Mouse (Mus musculus) cerebral cortex, adult 2 months (tissue): ENCODE measurements around the gene Flt4.

Source experiments
- whole genome bisulfite sequencing: fragments of 180-500 bp; shearing (Covaris S2); methylation state at CpG from one replicate; pipeline ENCODE4 v1.1.7; 2018; 5-methylcytosine and 5-hydroxymethylcytosine counted together

Flt4 gene

GRCm38 (mm10) chr11:49645677-49646076 lies 36.6 kb downstream of the Flt4 start:
- 63% methylated on average over 8 of the region's 8 CpGs for WGBS

GRCm38 (mm10) chr11:49650113-49650993 lies 41.3 kb downstream of the Flt4 start:
- WGBS: 67% methylated on average over 18 of the region's 18 CpGs

DNA sequence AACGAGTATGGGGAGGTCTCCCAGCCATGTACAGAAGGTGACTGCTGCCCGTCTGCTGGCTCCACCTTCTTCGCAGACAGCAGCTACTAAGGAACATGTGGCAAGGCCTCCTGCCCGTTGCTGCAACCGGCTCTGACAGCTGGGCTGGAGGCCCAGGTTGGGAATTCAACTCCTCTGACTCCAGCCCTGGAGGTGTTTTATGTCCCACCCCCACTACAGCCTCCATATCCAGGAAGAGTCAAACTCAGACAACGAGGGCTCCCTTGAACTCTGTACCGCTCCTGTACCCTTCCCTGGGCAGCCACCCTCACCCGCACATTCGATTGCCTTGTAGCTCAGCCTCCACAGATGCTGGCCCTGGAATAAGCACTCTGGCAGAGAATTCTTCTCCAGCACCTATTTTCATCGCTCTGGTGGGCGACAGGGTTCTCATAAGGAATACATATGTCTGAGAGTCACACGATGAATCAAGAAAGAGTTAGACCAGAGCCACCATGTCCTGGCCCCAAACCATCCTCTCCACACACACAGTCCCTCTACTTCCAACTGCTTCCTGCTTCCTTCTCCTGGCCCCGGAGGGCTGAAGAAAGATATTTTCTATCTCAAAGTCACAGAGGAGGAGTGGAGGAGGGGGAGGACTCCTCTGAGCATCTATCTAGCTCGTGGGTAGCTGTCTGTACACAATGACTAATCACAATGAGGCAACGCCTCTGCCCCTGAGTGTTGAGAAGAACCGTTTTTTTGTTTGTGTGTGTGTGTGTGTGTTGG lies 42.1 kb downstream of the Flt4 start:
- 49% methylated on average over 16 of the region's 16 CpGs for WGBS

DNA sequence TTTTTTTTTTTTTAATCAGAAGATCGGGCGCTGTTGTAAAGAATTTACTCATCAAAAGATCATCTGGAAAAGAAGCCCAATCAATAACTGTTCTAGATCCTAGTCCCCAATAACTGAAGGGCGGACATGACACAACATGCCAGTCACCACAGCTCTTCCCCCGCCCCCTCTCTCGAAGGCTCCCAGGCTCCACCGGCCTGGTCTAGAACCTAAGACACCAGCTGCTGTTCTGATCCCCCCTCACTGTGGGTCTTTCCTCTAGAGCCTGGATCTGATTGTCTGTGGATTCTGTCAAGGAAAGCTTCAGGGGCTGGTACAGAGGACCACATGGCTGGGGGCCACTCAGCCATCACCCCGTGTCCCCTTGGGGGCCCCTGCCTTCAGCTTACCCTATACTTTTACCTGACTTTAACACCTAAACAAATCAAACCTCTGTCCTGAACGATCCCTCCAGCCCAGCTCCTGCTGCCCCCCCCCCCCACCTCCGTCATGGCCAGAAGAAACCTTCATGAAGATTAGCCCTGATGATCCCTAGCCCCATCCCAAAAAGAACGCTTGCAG lies 42.8 kb downstream of the Flt4 start:
- WGBS: 68% methylated on average over 10 of the region's 10 CpGs

- WGBS: 17% methylated on average over 19 of the region's 19 CpGs
These were observed 43.5 kb downstream of the Flt4 start for GRCm38 (mm10) chr11:49652401-49653078.

- WGBS: 43% methylated on average over 11 of the region's 11 CpGs
These were observed 44.0 kb downstream of the Flt4 start for GRCm38 (mm10) chr11:49653079-49653408.

DNA sequence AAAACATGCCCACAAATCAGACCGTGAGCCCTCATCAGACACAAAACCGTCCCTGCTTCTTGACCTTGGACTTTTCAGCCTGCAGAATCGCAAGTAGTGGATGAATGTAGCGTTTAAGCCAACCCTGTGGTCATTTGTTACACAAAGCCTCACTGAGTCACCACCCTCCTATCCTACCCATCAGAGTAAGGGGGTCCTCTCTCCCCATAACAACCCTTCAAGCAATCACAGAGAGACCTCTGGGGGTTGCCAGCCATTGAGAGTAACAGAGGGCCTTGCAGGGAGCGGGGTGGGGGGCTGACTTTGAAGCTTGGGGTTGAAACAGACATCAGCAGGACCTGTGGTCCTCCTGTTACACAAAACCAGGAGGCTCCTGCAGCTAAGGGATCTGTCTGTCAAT lies 45.6 kb downstream of the Flt4 start:
- 95% methylated on average over 5 of the region's 5 CpGs for whole genome bisulfite sequencing

- WGBS: 74% methylated on average over 4 of the region's 4 CpGs
These were observed 49.0 kb downstream of the Flt4 start for GRCm38 (mm10) chr11:49658065-49658464.

DNA sequence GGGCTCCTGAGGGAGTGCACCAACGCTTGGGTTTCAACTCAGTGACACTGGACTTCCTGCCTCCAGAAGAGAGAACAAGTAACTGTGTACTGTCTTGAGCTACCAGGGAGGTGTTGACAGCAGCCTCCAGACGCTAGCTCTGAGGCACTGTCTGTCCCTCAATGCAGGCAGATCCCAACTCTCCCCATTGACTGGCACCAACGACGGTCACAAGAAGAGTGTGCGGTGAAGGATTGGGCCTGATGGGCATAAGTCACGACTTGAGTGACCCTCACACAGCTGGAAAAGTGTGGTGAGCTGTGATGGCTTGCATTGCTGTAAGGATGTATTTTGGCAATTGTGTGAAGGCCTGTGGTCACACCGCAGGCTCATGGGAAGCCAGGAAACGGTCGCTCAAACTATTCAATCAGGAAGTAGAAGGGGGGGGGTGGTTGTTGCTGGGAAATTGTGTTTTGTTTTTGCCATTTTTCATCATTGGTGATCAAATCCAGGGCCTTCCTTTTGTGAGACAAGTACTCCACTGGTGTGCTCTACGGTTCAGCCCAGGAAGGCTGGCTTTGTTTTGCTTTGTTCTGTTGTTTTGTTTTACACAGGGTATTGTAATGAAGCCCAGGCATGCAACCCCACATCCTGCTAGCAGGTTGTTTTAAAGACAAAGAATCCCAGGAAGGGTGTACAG lies 49.9 kb downstream of the Flt4 start:
- WGBS: 62% methylated on average over 10 of the region's 10 CpGs

GRCm38 (mm10) chr11:49659470-49659799 lies 50.4 kb downstream of the Flt4 start:
- 73% methylated on average over 7 of the region's 7 CpGs for WGBS

DNA sequence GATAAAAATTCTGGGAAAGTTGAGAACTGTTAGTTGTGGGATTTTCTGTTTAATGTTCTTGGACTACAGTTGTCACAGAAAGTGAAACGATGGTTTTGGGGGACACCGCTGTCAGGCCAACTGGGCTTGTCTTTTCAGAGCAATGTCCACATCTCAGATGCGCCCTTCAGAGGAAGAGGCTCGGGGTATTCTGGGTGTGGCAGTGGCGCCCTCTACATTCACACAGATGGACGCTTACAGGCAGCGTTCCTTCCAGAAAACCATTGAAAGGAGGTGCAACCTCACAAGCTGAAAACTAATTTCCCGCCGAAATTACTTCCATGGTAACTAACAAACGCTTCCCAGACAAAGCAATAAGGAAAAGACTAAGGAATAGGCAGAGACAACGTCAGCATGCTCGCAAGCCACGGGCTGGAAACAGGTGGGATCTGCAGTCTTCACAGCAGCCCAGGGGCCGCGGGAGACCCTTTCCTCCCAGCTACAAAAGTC lies 53.3 kb downstream of the Flt4 start:
- WGBS: 59% methylated on average over 15 of the region's 15 CpGs

DNA sequence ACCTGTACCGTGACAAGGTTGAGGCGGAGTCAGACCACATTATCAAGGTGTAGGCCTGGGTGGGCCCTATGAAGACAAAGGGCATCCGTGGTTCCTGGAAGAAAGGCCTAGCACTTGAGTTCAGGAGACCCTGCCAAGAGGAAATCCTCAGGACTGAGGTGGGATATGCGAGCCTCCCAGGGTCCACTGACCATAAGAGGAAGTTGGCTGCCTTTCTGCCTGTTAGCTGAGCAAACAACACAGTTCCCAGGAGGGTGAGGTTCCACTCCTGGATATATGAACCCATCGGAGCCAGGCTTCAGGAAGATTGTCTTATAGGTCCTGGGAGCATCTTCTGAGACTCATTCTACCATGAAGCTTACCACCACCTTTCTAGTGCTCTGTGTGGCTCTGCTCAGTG lies 54.2 kb downstream of the Flt4 start, which contains the start of gene Scgb3a1:
Scgb3a1 (plus strand) TSS at position 301 of the 400 bp plus-strand sequence.
- WGBS: 90% methylated on average over 5 of the region's 5 CpGs

GRCm38 (mm10) chr11:49664262-49665140 lies 55.4 kb downstream of the Flt4 start:
- WGBS: 73% methylated on average over 12 of the region's 12 CpGs

GRCm38 (mm10) chr11:49665462-49665861 lies 56.4 kb downstream of the Flt4 start:
- 66% methylated on average over 4 of the region's 4 CpGs for WGBS

- 33% methylated on average over 3 of the region's 3 CpGs for whole genome bisulfite sequencing
These were observed 64.4 kb downstream of the Flt4 start for GRCm38 (mm10) chr11:49673433-49673832.

GRCm38 (mm10) chr11:49684237-49684973 lies 75.3 kb downstream of the Flt4 start:
- WGBS: 87% methylated on average over 12 of the region's 12 CpGs

GRCm38 (mm10) chr11:49695013-49695412 lies 86.0 kb downstream of the Flt4 start:
- WGBS: 57% methylated on average over 3 of the region's 3 CpGs

GRCm38 (mm10) chr11:49695695-49696094 lies 86.6 kb downstream of the Flt4 start:
- 63% methylated on average over 2 of the region's 2 CpGs for WGBS

DNA sequence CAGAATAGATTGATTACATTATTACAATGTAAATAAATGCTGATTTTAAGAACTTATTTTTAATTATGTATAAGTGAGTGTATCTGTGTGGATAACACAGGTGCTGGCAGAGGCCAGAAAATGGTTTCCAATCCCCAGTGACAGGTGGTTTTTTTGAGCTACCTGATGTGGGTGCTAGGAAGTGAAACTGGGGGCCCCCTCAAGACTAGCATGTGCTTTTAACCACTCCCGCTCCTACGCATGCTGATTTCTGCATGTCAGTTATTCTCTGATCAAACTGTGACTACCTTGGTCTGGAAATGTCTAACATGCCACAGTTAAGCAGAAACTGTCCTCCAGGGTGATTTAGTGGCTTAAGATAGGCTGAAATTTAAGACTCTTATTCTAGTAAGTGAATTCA lies 87.4 kb downstream of the Flt4 start:
- WGBS: 95% methylated on average over 2 of the region's 2 CpGs

DNA sequence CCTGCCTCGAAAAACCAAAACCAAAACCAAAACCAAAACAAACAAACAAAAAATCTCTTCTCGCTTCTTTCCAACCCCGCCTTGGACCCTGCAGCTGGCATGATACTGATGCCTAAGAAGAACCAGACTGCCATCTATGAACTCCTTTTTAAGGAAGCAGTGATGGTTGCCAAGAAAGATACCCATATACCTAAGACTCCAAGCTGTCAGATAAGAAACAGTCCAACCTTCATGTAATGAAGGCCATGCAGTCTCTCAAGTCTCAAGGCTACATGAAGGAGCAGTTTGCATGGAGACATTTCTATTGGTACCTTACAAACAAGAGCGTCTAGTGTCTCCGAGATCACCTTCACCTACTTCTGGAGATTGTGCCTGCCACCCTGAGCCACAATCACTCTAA lies 88.7 kb downstream of the Flt4 start:
- 89% methylated on average over 5 of the region's 5 CpGs for WGBS
